Comparison of ENCODE assay signal across 8 mouse cellular contexts in genomic region chr1:179517713-179518465, GRCm38 (mm10). TPM values are rescaled to one million over a fixed set of nuclear protein-coding genes. Genes with fewer than 3 reads are reported as not detected.
DNase-seq lines count a peak whose midpoint lies in the region; ATAC-seq and TF ChIP-seq lines count a peak whose summit lies in the region.

TSS of gene Smyd3 (minus strand) at chr1:179518041.

- peaks cover 19% of the 10 kb centered on the region for H3K36me3 ChIP-seq in E14TG2a.4 (ENCODE audit: insufficient read depth, low read length)
- H3K36me3 ChIP-seq in forebrain, embryonic 12.5 days (replicated peaks), result no peaks in the 10 kb centered on the region
- no peaks in the 10 kb centered on the region for H3K36me3 ChIP-seq in liver, postnatal 0 days (replicated peaks; ENCODE audit: insufficient read depth, low read length)
- H3K36me3 ChIP-seq in neural tube, embryonic 14.5 days (ENCODE audit: control insufficient read depth, insufficient read depth, low read length), result no peaks in the 10 kb centered on the region

- no peaks in the 10 kb centered on the region for H3K27me3 ChIP-seq in E14TG2a.4 (ENCODE audit: insufficient read depth, low read length)
- H3K27me3 ChIP-seq in forebrain, embryonic 12.5 days, result no peaks in the 10 kb centered on the region
- no peaks in the 10 kb centered on the region for H3K27me3 ChIP-seq in liver, postnatal 0 days (ENCODE audit: insufficient read depth, low read length)
- H3K27me3 ChIP-seq in neural tube, embryonic 14.5 days (ENCODE audit: control insufficient read depth, insufficient read depth, low read length), result no peaks in the 10 kb centered on the region

- 6% methylated on average over 39 of the region's 39 CpGs for WGBS in forebrain, embryonic 12.5 days
- WGBS in large intestine, adult 2 months, result 5% methylated on average over 39 of the region's 39 CpGs
- 5% methylated on average over 39 of the region's 39 CpGs for WGBS in liver, postnatal 0 days (ENCODE audit: insufficient replicate concordance)
- WGBS in neural tube, embryonic 14.5 days, result 7% methylated on average over 39 of the region's 39 CpGs

- TF ChIP-seq CTCF in E14TG2a.4 (conservative IDR thresholded peaks at IDR 0.05; ENCODE audit: low read length), result peak; percentile 44
- TF ChIP-seq CTCF in liver, postnatal 0 days (IDR thresholded peaks at IDR 0.05; ENCODE audit: low read depth), result peak; percentile 92

- H3K9ac ChIP-seq in forebrain, embryonic 12.5 days, result peak within 1 kb of the TSS; percentile 75
- H3K9ac ChIP-seq in liver, postnatal 0 days (replicated peaks), result peak within 1 kb of the TSS; percentile 81
- H3K9ac ChIP-seq in neural tube, embryonic 14.5 days (replicated peaks; ENCODE audit: low read depth, low read length), result peak within 1 kb of the TSS; percentile 64

- H3K4me2 ChIP-seq in forebrain, embryonic 12.5 days, result peak within 1 kb of the TSS; percentile 99
- peak within 1 kb of the TSS; percentile 100 for H3K4me2 ChIP-seq in liver, postnatal 0 days (ENCODE audit: low read depth, low read length)
- H3K4me2 ChIP-seq in neural tube, embryonic 14.5 days (ENCODE audit: low read depth, low read length), result peak within 1 kb of the TSS; percentile 98

- no peak for TF ChIP-seq EP300 in liver, postnatal 0 days (IDR thresholded peaks at IDR 0.05; ENCODE audit: low read depth)

- H3K4me3 ChIP-seq in E14TG2a.4 (replicated peaks; ENCODE audit: low read length), result peak within 1 kb of the TSS; percentile 94
- H3K4me3 ChIP-seq in forebrain, embryonic 12.5 days (replicated peaks), result peak within 1 kb of the TSS; percentile 72
- peak within 1 kb of the TSS; percentile 91 for H3K4me3 ChIP-seq in liver, postnatal 0 days (ENCODE audit: low read depth, low read length)
- peak within 1 kb of the TSS; percentile 69 for H3K4me3 ChIP-seq in neural tube, embryonic 14.5 days (ENCODE audit: low read depth, low read length)

- peaks cover 25% of the 10 kb centered on the region for H3K4me1 ChIP-seq in E14TG2a.4 (replicated peaks; ENCODE audit: low read depth, low read length)
- peaks cover 10% of the 10 kb centered on the region for H3K4me1 ChIP-seq in forebrain, embryonic 12.5 days
- H3K4me1 ChIP-seq in liver, postnatal 0 days (ENCODE audit: insufficient read depth), result peaks cover 4% of the 10 kb centered on the region
- no peaks in the 10 kb centered on the region for H3K4me1 ChIP-seq in neural tube, embryonic 14.5 days (ENCODE audit: control insufficient read depth, insufficient read depth, low read length)

- ATAC-seq in forebrain, embryonic 12.5 days (ENCODE audit: low FRiP score), result peak; percentile 90
- peak; percentile 92 for ATAC-seq in liver, postnatal 0 days
- peak; percentile 94 for ATAC-seq in neural tube, embryonic 14.5 days (ENCODE audit: low read depth)

- intact Hi-C loops in heart, postnatal 10 days (cut with DNase I), result no loop called here

- peak within 1 kb of the TSS; percentile 25; the same call in 1 of the 2 replicates for H3K27ac ChIP-seq in forebrain, embryonic 12.5 days
- H3K27ac ChIP-seq in liver, postnatal 0 days (ENCODE audit: low read depth), result peak within 1 kb of the TSS; percentile 74
- no peak within 1 kb of the TSS for H3K27ac ChIP-seq in neural tube, embryonic 14.5 days (ENCODE audit: low read depth, low read length)

- H3K9me3 ChIP-seq in E14TG2a.4 (ENCODE audit: low read length), result no peaks in the 10 kb centered on the region
- no peaks in the 10 kb centered on the region for H3K9me3 ChIP-seq in forebrain, embryonic 12.5 days
- no peaks in the 10 kb centered on the region for H3K9me3 ChIP-seq in liver, postnatal 0 days (ENCODE audit: low read length)
- H3K9me3 ChIP-seq in neural tube, embryonic 14.5 days (ENCODE audit: control insufficient read depth, low read length), result no peaks in the 10 kb centered on the region

- peak; percentile 84 for DNase-seq in c-Kit-positive CD71-positive TER-119-positive erythroid progenitor cells, embryonic 14.5 days (ENCODE audit: low spot score)
- peak; percentile 86 to 90 for DNase-seq in heart, postnatal 10 days
- peak; percentile 78 for DNase-seq in large intestine, adult 2 months (ENCODE audit: low read depth, low spot score)
- peak; percentile 90 for DNase-seq in liver, postnatal 0 days
- peak; percentile 89 for DNase-seq in testis, postnatal 10 days (ENCODE audit: low spot score)

RNA-seq across cellular contexts. Expression of gene Smyd3, which starts in this region (rescaled TPM):
- 13.5 and 15.8 TPM in 2 replicates for polyA plus RNA-seq in forebrain, embryonic 12.5 days (2016; fragmentation: Nextera tagmentation; extraction: Ambion mirVana)
- total RNA-seq in heart, postnatal 10 days (2021), result 1 to 10 TPM; 5.8 to 6.7 TPM
- 2.0 and 2.4 TPM in 2 replicates for polyA plus RNA-seq in large intestine, adult 2 months (2012; rRNA removed)
- polyA plus RNA-seq in liver, postnatal 0 days (2015; fragmentation: Nextera tagmentation; extraction: Ambion mirVana), result 5.0 and 5.1 TPM in 2 replicates
- 24.8 and 25.6 TPM in 2 replicates for polyA plus RNA-seq in neural tube, embryonic 14.5 days (2014; fragmentation: Nextera tagmentation; extraction: Ambion mirVana)
